Mouse (Mus musculus) kidney, adult 18-20 months (tissue): ENCODE data around the gene Mrgprb5.
"Not testable (repeated sequence)": the region's sequence is repeated elsewhere in the genome, so short reads cannot be mapped to it uniquely, and the experiment has no call there.

Source experiments
- DNase-seq: peaks from one replicate; pipeline ENCODE4 v3.0.0; 2021

The Mrgprb5 gene

GRCm38 (mm10) chr7:48168919-48169318 is at the start of gene Mrgprb5:
TSS of gene Mrgprb5 (minus strand) at chr7:48169019.
- no peak for DNase-seq

GRCm38 (mm10) chr7:48199188-48199587 is 30.4 kb upstream of the Mrgprb5 start, which contains the start of gene Mrgprb4:
TSS of gene Mrgprb4 (minus strand) at chr7:48199288.
- no peak for DNase-seq

- no peak for DNase-seq
Observed at GRCm38 (mm10) chr7:48167471-48167870, 1.3 kb downstream of the Mrgprb5 start.

GRCm38 (mm10) chr7:48138248-48138702 is 30.5 kb downstream of the Mrgprb5 start:
- DNase-seq, result no peak

- no peak for DNase-seq
Observed at GRCm38 (mm10) chr7:48137216-48138077, 31.4 kb downstream of the Mrgprb5 start.

- DNase-seq, result no peak
Observed at GRCm38 (mm10) chr7:48132674-48133073, 36.1 kb downstream of the Mrgprb5 start.

GRCm38 (mm10) chr7:48132247-48132646 is 36.6 kb downstream of the Mrgprb5 start:
- peak; percentile 9 for DNase-seq

- not testable (repeated sequence) for DNase-seq
Observed at GRCm38 (mm10) chr7:48131820-48132219, 37.0 kb downstream of the Mrgprb5 start.

- DNase-seq, result no peak
Observed at GRCm38 (mm10) chr7:48123806-48124205, 45.0 kb downstream of the Mrgprb5 start.
